Mouse (Mus musculus): Measurements from ENCODE around the gene Msantd2. TPM values are rescaled to one million over a fixed set of nuclear protein-coding genes. Genes with fewer than 3 reads are reported as not detected.

Msantd2 gene
- polyA plus RNA-seq, 1 experiment from 2014 or later = 41.1 TPM

- H3K27ac ChIP-seq (ENCODE audit: low read depth, low read length) = no peak within 1 kb of the TSS
- H3K9me3 ChIP-seq (ENCODE audit: control insufficient read depth, low read length) = no peaks in the 10 kb centered on the region
- 5% methylated on average over 31 of the region's 31 CpGs for WGBS
- no peaks in the 10 kb centered on the region for H3K36me3 ChIP-seq (ENCODE audit: control insufficient read depth, insufficient read depth, low read length)
- H3K4me3 ChIP-seq (ENCODE audit: low read depth, low read length) = peak within 1 kb of the TSS; percentile 37
- peak within 1 kb of the TSS; percentile 42 for H3K9ac ChIP-seq (ENCODE audit: low read depth, low read length)
- ATAC-seq (ENCODE audit: low FRiP score) = peak; percentile 91
- H3K4me1 ChIP-seq (replicated peaks; ENCODE audit: control insufficient read depth, insufficient read depth, low read length) = peaks cover 4% of the 10 kb centered on the region
- peaks cover 36% of the 10 kb centered on the region for H3K27me3 ChIP-seq (ENCODE audit: control insufficient read depth, insufficient read depth, low read length)
- DNase-seq (ENCODE audit: low spot score) = peak; percentile 83
- H3K4me2 ChIP-seq (replicated peaks; ENCODE audit: low read depth, low read length) = peak within 1 kb of the TSS; percentile 84
These were observed 63.6 kb downstream of the Msantd2 start, which contains the start of gene Nrgn for GRCm38 (mm10) chr9:37552536-37553293. TSS of gene Nrgn (minus strand) at chr9:37552904.

- H3K27ac ChIP-seq (ENCODE audit: low read depth, low read length) = no peak overlapping the region
- H3K36me3 ChIP-seq (ENCODE audit: control insufficient read depth, insufficient read depth, low read length) = no peaks in the 10 kb centered on the region
- H3K4me1 ChIP-seq (replicated peaks; ENCODE audit: control insufficient read depth, insufficient read depth, low read length) = peaks cover 4% of the 10 kb centered on the region
- DNase-seq (ENCODE audit: low spot score) (no peak), ATAC-seq (ENCODE audit: low FRiP score) (no peak)
- H3K27me3 ChIP-seq (ENCODE audit: control insufficient read depth, insufficient read depth, low read length) = peaks cover 33% of the 10 kb centered on the region
- WGBS = 73% methylated on average over 1 of the region's 1 CpGs
- no peaks in the 10 kb centered on the region for H3K9me3 ChIP-seq (ENCODE audit: control insufficient read depth, low read length)
- H3K4me3 ChIP-seq (ENCODE audit: low read depth, low read length) = no peak overlapping the region
- no peak overlapping the region for H3K4me2 ChIP-seq (replicated peaks; ENCODE audit: low read depth, low read length)
- H3K9ac ChIP-seq (ENCODE audit: low read depth, low read length) = no peak overlapping the region
These were observed 65.2 kb downstream of the Msantd2 start for GRCm38 (mm10) chr9:37554279-37554678.

- Histone ChIP-seq H3K36me3 (ENCODE audit: control insufficient read depth, insufficient read depth, low read length) (no peaks in the 10 kb centered on the region), H3K27ac (ENCODE audit: low read depth, low read length) (no peak within 1 kb of the TSS), H3K9me3 (ENCODE audit: control insufficient read depth, low read length) (no peaks in the 10 kb centered on the region), H3K4me3 (ENCODE audit: low read depth, low read length) (no peak within 1 kb of the TSS), H3K9ac (ENCODE audit: low read depth, low read length) (no peak within 1 kb of the TSS), H3K27me3 (ENCODE audit: control insufficient read depth, insufficient read depth, low read length) (peaks cover 28% of the 10 kb centered on the region), H3K4me1 (replicated peaks; ENCODE audit: control insufficient read depth, insufficient read depth, low read length) (peaks cover 4% of the 10 kb centered on the region), H3K4me2 (replicated peaks; ENCODE audit: low read depth, low read length) (no peak within 1 kb of the TSS)
- ATAC-seq (ENCODE audit: low FRiP score) (no peak), DNase-seq (ENCODE audit: low spot score) (no peak)
- 33% methylated on average over 7 of the region's 7 CpGs for WGBS
These were observed 66.0 kb downstream of the Msantd2 start, which contains the start of gene Siae for GRCm38 (mm10) chr9:37554838-37555748. TSS of gene Siae (plus strand) at chr9:37555698.

GRCm38 (mm10) chr9:37556366-37556765 is 67.2 kb downstream of the Msantd2 start:
- Histone ChIP-seq H3K36me3 (ENCODE audit: control insufficient read depth, insufficient read depth, low read length) (no peaks in the 10 kb centered on the region), H3K4me2 (replicated peaks; ENCODE audit: low read depth, low read length) (no peak overlapping the region), H3K27me3 (ENCODE audit: control insufficient read depth, insufficient read depth, low read length) (peaks cover 23% of the 10 kb centered on the region), H3K4me1 (replicated peaks; ENCODE audit: control insufficient read depth, insufficient read depth, low read length) (peaks cover 4% of the 10 kb centered on the region), H3K4me3 (ENCODE audit: low read depth, low read length) (no peak overlapping the region), H3K27ac (ENCODE audit: low read depth, low read length) (no peak overlapping the region), H3K9me3 (ENCODE audit: control insufficient read depth, low read length) (no peaks in the 10 kb centered on the region), H3K9ac (ENCODE audit: low read depth, low read length) (no peak overlapping the region)
- 77% methylated on average over 3 of the region's 3 CpGs for WGBS
- no peak for ATAC-seq (ENCODE audit: low FRiP score)
- no peak for DNase-seq (ENCODE audit: low spot score)

GRCm38 (mm10) chr9:37560617-37561016 is 71.5 kb downstream of the Msantd2 start:
- no peaks in the 10 kb centered on the region for H3K36me3 ChIP-seq (ENCODE audit: control insufficient read depth, insufficient read depth, low read length)
- no peaks in the 10 kb centered on the region for H3K4me1 ChIP-seq (replicated peaks; ENCODE audit: control insufficient read depth, insufficient read depth, low read length)
- H3K27ac ChIP-seq (ENCODE audit: low read depth, low read length) = no peak overlapping the region
- no peaks in the 10 kb centered on the region for H3K27me3 ChIP-seq (ENCODE audit: control insufficient read depth, insufficient read depth, low read length)
- no peak overlapping the region for H3K4me2 ChIP-seq (replicated peaks; ENCODE audit: low read depth, low read length)
- 89% methylated on average over 2 of the region's 2 CpGs for WGBS
- no peaks in the 10 kb centered on the region for H3K9me3 ChIP-seq (ENCODE audit: control insufficient read depth, low read length)
- no peak overlapping the region for H3K4me3 ChIP-seq (ENCODE audit: low read depth, low read length)
- no peak overlapping the region for H3K9ac ChIP-seq (ENCODE audit: low read depth, low read length)
- DNase-seq (ENCODE audit: low spot score) = no peak
- ATAC-seq (ENCODE audit: low FRiP score) = no peak

- Histone ChIP-seq H3K27me3 (ENCODE audit: control insufficient read depth, insufficient read depth, low read length) (no peaks in the 10 kb centered on the region), H3K4me3 (ENCODE audit: low read depth, low read length) (no peak overlapping the region), H3K4me2 (replicated peaks; ENCODE audit: low read depth, low read length) (no peak overlapping the region), H3K9ac (ENCODE audit: low read depth, low read length) (no peak overlapping the region), H3K36me3 (ENCODE audit: control insufficient read depth, insufficient read depth, low read length) (no peaks in the 10 kb centered on the region), H3K27ac (ENCODE audit: low read depth, low read length) (no peak overlapping the region), H3K9me3 (ENCODE audit: control insufficient read depth, low read length) (no peaks in the 10 kb centered on the region), H3K4me1 (replicated peaks; ENCODE audit: control insufficient read depth, insufficient read depth, low read length) (no peaks in the 10 kb centered on the region; the same call in 1 of the 2 replicates)
- ATAC-seq (ENCODE audit: low FRiP score) (no peak), DNase-seq (ENCODE audit: low spot score) (no peak)
- 63% methylated on average over 1 of the region's 1 CpGs for WGBS
These were observed 74.7 kb downstream of the Msantd2 start for GRCm38 (mm10) chr9:37563805-37564204.

- H3K27ac ChIP-seq (ENCODE audit: low read depth, low read length) = no peak overlapping the region
- no peaks in the 10 kb centered on the region; the same call in 1 of the 2 replicates for H3K4me1 ChIP-seq (replicated peaks; ENCODE audit: control insufficient read depth, insufficient read depth, low read length)
- 95% methylated on average over 2 of the region's 2 CpGs for WGBS
- no peaks in the 10 kb centered on the region for H3K27me3 ChIP-seq (ENCODE audit: control insufficient read depth, insufficient read depth, low read length)
- H3K9me3 ChIP-seq (ENCODE audit: control insufficient read depth, low read length) = no peaks in the 10 kb centered on the region
- H3K36me3 ChIP-seq (ENCODE audit: control insufficient read depth, insufficient read depth, low read length) = no peaks in the 10 kb centered on the region
- ATAC-seq (ENCODE audit: low FRiP score) (no peak), DNase-seq (ENCODE audit: low spot score) (no peak)
- no peak overlapping the region for H3K4me2 ChIP-seq (replicated peaks; ENCODE audit: low read depth, low read length)
- H3K4me3 ChIP-seq (ENCODE audit: low read depth, low read length) = no peak overlapping the region
- no peak overlapping the region for H3K9ac ChIP-seq (ENCODE audit: low read depth, low read length)
These were observed 77.9 kb downstream of the Msantd2 start for GRCm38 (mm10) chr9:37567019-37567418.

GRCm38 (mm10) chr9:37567454-37567853 is 78.3 kb downstream of the Msantd2 start:
- DNase-seq (ENCODE audit: low spot score) (no peak), ATAC-seq (ENCODE audit: low FRiP score) (no peak)
- H3K27me3 ChIP-seq (ENCODE audit: control insufficient read depth, insufficient read depth, low read length) = no peaks in the 10 kb centered on the region
- no peak overlapping the region for H3K4me2 ChIP-seq (replicated peaks; ENCODE audit: low read depth, low read length)
- no peaks in the 10 kb centered on the region for H3K9me3 ChIP-seq (ENCODE audit: control insufficient read depth, low read length)
- H3K4me3 ChIP-seq (ENCODE audit: low read depth, low read length) = no peak overlapping the region
- WGBS = 60% methylated on average over 5 of the region's 5 CpGs
- no peak overlapping the region for H3K9ac ChIP-seq (ENCODE audit: low read depth, low read length)
- H3K4me1 ChIP-seq (replicated peaks; ENCODE audit: control insufficient read depth, insufficient read depth, low read length) = no peaks in the 10 kb centered on the region; the same call in 1 of the 2 replicates
- no peak overlapping the region for H3K27ac ChIP-seq (ENCODE audit: low read depth, low read length)
- H3K36me3 ChIP-seq (ENCODE audit: control insufficient read depth, insufficient read depth, low read length) = no peaks in the 10 kb centered on the region
